Mouse (Mus musculus) gastrocnemius, adult 8-10 months (tissue): Measurements from ENCODE around the gene Sox5. TPM values are rescaled to one million over a fixed set of nuclear protein-coding genes. Genes with fewer than 3 reads are reported as not detected.

ENCODE experiments used
- DNase-seq, 2 experiments: peaks; one replicate each; pipeline ENCODE4 v3.0.0; 2022; ENCODE audit warnings: low spot score in 2 of 2
- total RNA-seq, 4 experiments: library from RNA; stranded (reverse); gene quantifications; 2 replicates each; pipeline ENCODE4 v1.2.4; 2022

Sox5 gene
- total RNA-seq, 4 experiments from 2014 or later = 0.83 to 2.4 (median 0.96) TPM

- no peak for DNase-seq
Observed at GRCm38 (mm10) chr6:144723024-144723423, 58.8 kb downstream of the Sox5 start.

- DNase-seq = no peak
Observed at GRCm38 (mm10) chr6:144720846-144721245, 60.9 kb downstream of the Sox5 start.

GRCm38 (mm10) chr6:144716376-144716775 is 65.4 kb downstream of the Sox5 start:
- DNase-seq = no peak

GRCm38 (mm10) chr6:144711841-144712240 is 69.9 kb downstream of the Sox5 start:
- no peak for DNase-seq

GRCm38 (mm10) chr6:144710816-144711215 is 71.0 kb downstream of the Sox5 start:
- peak; percentile 53 to 64 for DNase-seq

DNA sequence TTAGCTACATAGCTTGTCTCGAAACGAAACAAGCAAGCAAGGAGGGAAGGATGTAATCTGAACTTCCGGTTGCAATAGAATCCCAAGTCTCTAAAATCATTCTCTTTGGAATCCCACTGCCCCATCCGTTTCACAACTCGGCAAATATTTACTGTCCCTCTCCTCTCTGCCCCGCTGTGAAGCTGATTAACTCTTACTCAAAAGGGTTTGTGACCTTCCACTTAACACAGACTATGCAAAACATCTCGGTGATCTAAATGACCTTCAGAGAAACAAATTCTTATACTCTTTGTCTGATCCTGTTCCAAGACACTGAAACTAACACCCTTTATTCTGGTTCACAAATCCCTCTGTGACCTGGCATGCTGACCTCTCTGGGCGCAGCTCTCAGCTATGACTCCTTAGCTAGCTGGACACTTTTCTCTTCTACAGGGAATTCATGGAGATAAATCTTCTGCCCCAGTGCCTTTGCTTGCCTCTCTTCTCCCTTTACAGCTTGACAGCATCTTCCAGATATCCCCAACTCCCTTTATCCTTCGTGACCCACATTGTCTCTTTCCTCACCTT is 72.1 kb downstream of the Sox5 start:
- no peak for DNase-seq

DNA sequence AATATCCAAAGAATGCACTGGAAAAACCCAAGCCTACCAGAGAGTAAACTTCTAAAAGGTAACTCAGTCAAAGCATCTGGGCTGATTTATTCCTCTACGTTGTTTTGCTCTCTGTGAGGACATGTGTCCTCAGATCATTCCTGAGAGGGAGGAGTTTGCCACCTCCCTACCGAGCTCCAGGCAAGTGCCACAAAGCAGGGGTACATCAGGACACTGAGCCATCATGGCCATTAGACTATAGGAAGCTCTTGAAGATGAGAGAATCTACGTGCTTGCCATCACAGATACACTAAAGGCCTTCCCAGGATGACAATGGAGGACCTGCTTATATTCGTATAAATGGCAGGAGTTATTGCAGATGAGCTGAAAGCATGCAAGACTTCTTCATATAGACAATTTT is 73.4 kb downstream of the Sox5 start:
- no peak for DNase-seq

DNA sequence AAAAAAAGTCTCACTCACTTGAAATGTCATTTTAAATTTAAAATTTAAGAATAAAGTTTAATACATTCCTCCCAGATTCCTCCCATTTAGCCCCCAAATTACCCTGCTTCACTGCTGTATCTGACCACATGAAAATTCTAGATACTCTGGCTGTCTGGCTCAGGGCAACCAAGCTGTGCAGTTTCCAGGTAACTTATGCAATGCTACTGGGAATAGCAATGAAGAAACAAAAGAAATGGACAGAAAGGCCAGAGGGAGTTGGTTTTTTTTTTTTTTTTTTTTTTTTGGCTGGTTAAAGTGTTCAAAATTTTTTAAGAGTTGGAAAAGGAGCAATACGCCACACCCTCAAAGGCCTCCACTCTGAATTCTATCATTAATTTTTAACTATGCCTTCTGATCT is 73.8 kb downstream of the Sox5 start:
- DNase-seq = no peak

GRCm38 (mm10) chr6:144704962-144705361 is 76.8 kb downstream of the Sox5 start:
- DNase-seq = no peak

DNA sequence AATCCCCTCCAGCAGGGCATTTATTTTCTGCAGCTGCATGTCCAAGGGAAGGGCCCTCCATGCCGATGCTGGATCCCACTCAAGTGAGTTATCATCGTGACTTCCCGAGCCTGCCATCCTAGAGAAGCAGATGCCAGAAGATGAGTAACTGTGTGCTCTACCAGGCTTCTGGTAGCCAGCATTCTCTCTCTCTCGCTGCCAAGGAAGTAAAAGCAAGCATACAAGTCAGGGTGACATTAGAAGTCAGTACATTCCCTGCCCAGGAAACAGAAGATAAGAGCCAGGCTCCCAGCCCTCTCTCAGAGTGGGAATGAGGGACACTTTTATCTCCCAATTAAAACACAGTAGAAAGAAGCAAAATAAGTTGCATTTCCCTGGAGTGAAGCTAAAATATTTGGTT is 86.1 kb downstream of the Sox5 start:
- DNase-seq = no peak

GRCm38 (mm10) chr6:144693211-144693899 is 88.4 kb downstream of the Sox5 start:
- no peak for DNase-seq

GRCm38 (mm10) chr6:144691298-144692041 is 90.3 kb downstream of the Sox5 start:
- no peak for DNase-seq

GRCm38 (mm10) chr6:144689076-144689475 is 92.7 kb downstream of the Sox5 start:
- DNase-seq = no peak

- DNase-seq = no peak
Observed at GRCm38 (mm10) chr6:144687681-144688080, 94.1 kb downstream of the Sox5 start.

DNA sequence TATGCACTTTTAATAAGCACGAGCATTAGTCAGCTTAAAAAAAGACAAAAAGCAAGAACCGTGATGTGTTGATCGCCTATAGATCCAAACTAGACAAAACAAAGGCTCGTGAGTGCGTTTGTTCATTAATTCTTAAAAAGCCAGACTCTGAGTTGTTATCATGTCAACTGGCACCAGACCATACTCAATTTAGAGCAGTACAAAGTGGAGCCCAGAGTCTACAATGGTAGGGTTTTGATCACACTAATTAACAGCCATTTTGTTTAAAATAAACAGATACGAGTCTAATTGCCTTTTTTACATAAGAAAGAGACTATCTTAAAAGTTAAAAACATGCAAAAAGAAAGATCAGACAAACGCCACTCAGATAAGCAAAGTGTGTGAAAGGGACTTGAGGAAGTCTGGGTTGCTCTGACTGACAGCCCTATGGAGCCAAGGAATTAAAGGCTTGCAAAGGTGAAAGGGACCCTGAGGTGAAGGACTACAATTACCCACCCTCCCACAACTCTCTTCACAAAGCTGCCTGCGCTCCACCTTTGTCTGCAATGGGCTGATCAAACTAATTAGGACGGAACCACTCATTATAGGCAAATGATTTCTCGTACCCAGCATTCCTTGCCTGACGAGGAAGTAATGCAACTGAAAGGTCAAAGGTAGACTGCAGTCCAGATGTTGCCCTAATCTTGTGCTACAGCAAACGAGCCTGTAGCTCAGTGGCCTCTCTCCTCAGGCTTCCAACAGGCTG is 100.6 kb downstream of the Sox5 start:
- DNase-seq = no peak

GRCm38 (mm10) chr6:144677491-144678133 is 104.2 kb downstream of the Sox5 start:
- DNase-seq = no peak

DNA sequence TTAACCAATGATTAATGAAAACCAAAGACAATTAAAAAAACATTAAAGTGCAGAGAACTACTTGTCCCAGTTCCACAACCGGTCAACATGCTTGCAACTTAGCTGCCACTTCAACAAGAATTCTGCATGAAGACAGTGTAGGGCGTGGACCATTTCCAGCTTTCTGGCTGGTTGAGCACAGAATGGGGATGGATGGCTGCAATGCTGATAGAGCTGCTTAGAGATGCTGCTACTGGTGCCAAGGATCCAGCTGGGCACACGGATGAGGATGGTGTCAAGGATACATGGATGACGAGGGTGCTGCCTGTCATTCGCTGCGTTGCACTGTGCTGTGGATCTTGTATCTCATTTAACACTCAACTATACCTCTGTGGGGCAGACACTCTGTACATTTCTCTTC is 106.7 kb downstream of the Sox5 start:
- DNase-seq = no peak

DNA sequence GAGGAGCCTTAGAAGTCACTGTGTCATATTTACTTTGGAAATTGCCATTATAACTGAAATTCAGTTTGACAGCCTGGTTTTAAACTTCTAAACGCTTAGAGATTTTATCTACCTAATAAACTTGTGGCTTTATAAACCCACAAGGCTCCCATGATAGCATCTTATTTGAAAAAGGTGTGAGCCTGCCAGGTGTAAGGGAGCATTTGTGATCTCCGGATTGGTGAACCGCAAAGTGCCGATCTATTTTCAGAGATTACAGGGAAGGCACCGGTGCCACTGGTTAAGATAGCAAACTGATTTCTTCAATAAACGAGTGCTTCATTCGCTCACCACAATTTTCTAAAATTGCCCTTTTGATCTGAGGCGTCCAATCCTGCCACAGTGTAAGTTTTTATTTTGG is 107.9 kb downstream of the Sox5 start:
- DNase-seq = no peak

GRCm38 (mm10) chr6:144670433-144671167 is 111.2 kb downstream of the Sox5 start:
- no peak for DNase-seq

DNA sequence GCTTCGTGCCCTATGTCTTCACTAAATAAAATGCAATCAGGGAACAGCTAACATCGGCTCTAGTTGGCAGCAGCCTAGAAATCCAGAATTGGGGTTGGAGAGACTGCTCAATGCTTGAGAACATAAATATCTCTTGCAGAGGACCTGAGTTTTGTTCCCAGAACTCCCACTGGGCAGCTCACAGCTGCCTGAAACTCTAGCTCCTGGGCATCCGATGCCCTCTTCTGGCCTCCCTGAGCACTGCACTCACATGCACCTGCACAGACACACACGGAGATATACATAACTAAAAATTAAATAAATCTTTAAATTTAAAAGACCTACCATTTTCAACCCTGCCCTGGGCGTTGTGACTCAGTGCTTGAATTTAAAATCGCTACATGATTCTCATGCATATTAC is 115.2 kb downstream of the Sox5 start:
- no peak for DNase-seq

DNA sequence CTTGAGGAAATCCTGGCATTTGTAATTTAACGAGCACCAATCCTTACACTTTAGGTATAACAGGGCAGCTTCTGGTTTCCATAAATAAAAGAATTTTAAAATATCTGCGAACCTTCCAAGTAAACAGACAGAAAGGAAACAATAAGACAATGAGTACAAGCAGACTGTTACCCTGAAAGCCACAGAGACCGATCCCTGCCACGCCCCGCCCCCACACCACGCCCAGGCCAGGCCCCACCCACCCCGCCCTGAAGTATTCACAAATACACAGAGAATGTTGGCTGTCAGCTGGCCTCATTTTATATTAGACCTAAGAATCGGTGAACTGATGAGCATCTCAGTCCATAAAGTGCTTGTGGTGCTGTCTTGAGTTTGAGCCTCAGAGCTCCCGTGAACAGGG is 117.0 kb downstream of the Sox5 start:
- no peak for DNase-seq
